Mouse (Mus musculus): ENCODE measurements around the gene Wdcp.
A peak's percentile ranks its signal among the peaks of the same experiment; 100 is the strongest.
"Not testable (repeated sequence)": the region's sequence is repeated elsewhere in the genome, so short reads cannot be mapped to it uniquely, and the experiment has no call there.

The Wdcp gene

DNA sequence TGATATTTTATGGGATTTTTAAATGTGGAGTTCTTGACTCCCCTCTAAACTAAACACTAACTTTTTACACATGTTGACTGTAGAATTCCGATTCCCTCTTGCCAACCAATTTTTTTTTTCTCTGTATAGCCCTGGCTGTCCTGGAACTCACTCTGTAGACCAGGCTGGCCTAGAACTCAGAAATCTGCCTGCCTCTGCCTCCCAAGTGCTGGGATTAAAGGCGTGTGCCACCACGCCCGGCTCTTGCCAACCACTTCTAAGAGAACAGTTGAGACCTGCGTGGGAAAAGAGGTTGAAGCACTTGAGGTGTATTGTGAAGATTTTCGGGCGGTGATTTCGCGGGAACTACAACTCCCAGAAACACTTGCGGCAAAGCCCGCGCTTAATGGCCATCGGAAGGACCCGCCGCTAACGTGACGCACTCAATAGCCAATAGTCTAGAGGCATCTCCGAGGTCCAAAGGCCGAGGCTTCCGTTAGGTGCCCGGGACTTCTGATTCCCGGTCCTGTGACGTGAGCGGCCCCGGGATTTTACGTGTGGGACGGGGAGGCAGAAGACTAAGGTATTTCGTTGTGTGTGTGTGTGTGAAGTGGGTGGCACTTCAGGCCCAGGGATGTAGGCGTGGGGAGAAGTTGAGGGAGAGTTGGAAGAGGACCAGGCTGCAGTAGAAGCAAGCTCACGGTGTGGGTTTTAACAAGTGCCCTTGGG is at the start of gene Wdcp:
Gene Wdcp, plus strand, starts transcription at position 414 of the 708 bp plus-strand sequence.
- DNase-seq (ENCODE audit: low spot score), result peak; percentile 79

DNA sequence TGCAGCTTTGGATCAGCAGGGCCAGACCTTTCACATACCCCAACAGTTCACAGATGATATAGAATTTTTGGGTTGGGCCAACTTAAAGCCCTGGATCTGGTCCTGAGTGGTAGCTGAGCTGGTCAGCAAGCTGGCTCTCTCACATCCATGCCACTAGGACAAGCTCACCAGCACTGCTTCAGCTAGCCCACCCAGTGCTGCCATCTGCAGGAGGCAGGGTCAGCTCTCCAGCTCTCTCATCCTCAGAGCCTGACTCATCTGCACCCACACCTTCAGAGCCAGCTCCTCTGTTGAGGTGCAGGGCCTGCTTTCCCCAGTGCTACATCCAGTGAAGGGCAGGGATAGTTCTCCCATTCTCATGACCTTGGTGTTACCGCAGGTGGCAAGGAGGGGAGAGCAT is 49.4 kb upstream of the Wdcp start:
- DNase-seq (ENCODE audit: low spot score), result no peak

- DNase-seq (ENCODE audit: low spot score), result not testable (repeated sequence)
Measured at GRCm38 (mm10) chr12:4797471-4797870, 45.6 kb upstream of the Wdcp start.

DNA sequence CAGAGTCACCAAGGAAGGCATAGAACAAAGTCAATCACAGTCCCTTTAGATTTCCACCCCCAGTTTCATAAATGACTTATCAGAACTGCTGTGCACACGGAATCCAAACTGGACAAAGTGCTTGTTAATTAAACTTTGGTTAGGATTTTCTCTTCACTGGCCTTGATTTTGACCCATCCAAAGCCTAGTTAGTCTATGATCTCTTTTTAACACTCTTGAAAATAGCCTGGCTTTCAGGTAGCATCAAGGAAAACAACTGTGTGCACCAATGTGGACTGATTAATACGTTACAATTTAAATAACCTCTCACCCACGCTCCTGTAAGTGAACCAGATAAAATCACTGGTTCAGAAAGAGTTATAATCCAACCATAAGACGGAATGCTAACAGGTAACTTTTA is 32.1 kb upstream of the Wdcp start:
- no peak for DNase-seq (ENCODE audit: low spot score)

- DNase-seq (ENCODE audit: low spot score), result no peak
Measured at GRCm38 (mm10) chr12:4811705-4812104, 31.4 kb upstream of the Wdcp start.

- no peak for DNase-seq (ENCODE audit: low spot score)
Measured at GRCm38 (mm10) chr12:4813636-4814035, 29.5 kb upstream of the Wdcp start.

DNA sequence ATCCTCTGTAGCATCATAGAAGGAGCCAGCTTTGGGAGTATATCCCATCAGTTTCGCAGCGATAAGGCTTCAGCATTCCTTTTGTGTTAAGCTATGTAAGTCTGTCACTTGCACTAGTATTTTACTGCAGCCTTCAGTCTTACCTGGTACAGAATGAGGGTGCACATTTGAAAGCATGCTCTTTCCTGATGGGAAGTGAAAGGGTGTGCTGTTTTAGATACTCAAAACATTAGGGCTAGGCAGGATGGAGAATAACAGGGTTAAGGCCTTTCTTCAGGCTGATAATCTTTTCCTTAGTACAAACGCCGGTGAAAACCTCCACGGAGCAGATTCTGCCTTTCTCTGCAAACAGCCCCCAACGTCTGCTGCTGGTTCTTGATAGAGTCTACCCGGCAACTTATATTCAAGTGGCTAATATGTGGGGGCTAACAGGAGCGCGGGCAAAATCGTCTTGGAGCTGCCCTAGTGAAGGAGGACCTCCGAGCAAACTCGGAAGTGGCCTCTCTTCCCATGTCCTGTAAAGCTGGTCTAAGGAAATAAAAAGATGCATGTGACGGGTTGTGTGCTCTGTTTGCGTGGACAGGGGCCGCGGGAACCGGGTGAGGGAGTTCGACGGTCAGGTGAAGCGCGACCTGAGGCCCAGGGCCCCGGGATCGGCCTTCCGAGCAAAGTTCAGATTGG is 26.3 kb upstream of the Wdcp start:
- DNase-seq (ENCODE audit: low spot score), result no peak

GRCm38 (mm10) chr12:4817361-4818101 is 25.6 kb upstream of the Wdcp start, which contains the start of gene Sf3b6:
Gene Sf3b6 (plus strand): TSS chr12:4817544.
- peak; percentile 99 for DNase-seq (ENCODE audit: low spot score)

GRCm38 (mm10) chr12:4827256-4827655 is 15.8 kb upstream of the Wdcp start:
- DNase-seq (ENCODE audit: low spot score), result no peak

GRCm38 (mm10) chr12:4836959-4837358 is 6.1 kb upstream of the Wdcp start:
- no peak for DNase-seq (ENCODE audit: low spot score)

DNA sequence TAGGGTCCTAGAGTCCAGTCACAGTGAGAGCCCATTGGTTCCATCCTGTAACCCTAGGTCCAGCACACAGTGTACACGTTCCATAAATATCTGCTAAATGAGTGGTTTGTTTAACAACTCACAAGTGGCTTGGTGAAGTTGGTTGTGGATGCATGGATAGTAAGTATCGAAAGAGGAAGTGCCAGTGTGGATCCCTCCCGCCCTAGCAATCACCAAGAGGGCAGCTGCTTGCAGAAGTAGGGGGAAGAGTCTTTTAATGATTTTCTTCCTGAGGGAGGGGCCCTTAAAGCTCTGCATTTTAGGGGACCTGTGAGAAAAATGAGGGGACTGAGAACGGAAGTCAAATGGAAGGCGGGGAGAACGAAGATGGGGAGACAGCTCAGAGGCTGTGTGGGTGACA is 3.1 kb upstream of the Wdcp start:
- no peak for DNase-seq (ENCODE audit: low spot score)

DNA sequence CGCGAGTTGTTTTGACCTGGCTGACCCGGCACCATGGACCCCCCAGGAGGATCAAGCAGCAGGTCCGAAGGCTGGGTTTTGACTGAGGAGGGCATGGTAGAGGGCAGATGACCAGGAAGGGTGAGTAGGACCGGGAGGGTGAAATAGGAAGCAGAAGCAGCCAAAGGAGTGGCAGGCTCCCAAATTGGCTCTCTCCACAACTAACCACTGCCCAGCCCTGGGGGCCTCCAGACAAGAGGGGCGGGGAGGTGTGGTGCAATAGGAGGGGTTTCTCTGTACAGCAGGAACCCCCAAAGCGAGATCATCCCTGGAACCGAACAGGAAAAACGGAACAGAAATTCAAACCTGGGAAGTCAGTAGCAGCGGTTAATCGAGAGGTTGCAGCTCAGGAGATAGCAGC is 2.4 kb upstream of the Wdcp start:
- no peak for DNase-seq (ENCODE audit: low spot score)

GRCm38 (mm10) chr12:4841392-4841887 is 1.7 kb upstream of the Wdcp start, which contains the start of gene Fkbp1b:
Gene Fkbp1b (minus strand): TSS chr12:4841591.
- peak; percentile 25 for DNase-seq (ENCODE audit: low spot score)

- no peak for DNase-seq (ENCODE audit: low spot score)
Measured at GRCm38 (mm10) chr12:4842456-4842855, 647 bp upstream of the Wdcp start.

DNA sequence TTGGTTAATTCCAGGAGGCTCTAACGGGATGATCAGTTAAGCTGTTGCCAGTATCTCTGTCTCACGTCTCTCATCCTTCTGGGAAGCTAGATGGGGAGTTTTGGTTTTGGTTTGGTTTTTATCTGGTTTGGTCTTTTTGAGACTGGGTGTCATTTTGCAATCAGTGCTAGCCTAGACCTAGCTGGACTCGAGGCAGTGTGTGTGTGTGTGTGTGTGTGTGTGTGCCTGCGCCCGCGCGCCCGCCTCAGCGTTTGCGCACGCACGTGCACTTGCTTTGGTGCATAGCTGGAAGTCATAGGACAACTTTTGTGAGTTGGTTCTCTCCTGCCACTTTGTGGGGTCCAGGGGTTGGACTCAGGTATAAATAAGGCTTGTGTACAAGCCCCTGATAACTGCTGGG is 638 bp downstream of the Wdcp start:
- peak; percentile 17 for DNase-seq (ENCODE audit: low spot score)

- no peak for DNase-seq (ENCODE audit: low spot score)
Measured at GRCm38 (mm10) chr12:4856160-4856559, 13.1 kb downstream of the Wdcp start.

DNA sequence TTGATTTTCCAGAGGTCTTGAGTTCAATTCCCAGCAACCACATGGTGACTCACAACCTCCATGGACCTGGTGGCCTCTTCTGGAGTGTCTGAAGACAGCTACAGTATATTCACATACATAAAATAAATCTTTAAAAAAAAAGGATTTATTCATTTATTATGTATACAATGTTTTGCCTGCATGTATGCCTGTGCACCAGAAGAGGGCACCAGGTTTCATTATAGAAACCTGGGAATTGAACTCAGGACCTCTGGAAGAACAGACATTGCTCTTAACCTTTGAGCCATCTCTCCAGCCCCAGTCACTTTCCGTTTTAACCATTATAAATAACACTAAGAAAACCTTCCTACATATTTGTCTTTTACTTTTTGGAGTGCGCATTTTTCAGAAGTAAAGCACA is 13.7 kb downstream of the Wdcp start:
- DNase-seq (ENCODE audit: low spot score), result no peak

- DNase-seq (ENCODE audit: low spot score), result no peak
Measured at GRCm38 (mm10) chr12:4859241-4859914, 16.3 kb downstream of the Wdcp start.

GRCm38 (mm10) chr12:4862672-4863071 is 19.6 kb downstream of the Wdcp start:
- DNase-seq (ENCODE audit: low spot score), result no peak

DNA sequence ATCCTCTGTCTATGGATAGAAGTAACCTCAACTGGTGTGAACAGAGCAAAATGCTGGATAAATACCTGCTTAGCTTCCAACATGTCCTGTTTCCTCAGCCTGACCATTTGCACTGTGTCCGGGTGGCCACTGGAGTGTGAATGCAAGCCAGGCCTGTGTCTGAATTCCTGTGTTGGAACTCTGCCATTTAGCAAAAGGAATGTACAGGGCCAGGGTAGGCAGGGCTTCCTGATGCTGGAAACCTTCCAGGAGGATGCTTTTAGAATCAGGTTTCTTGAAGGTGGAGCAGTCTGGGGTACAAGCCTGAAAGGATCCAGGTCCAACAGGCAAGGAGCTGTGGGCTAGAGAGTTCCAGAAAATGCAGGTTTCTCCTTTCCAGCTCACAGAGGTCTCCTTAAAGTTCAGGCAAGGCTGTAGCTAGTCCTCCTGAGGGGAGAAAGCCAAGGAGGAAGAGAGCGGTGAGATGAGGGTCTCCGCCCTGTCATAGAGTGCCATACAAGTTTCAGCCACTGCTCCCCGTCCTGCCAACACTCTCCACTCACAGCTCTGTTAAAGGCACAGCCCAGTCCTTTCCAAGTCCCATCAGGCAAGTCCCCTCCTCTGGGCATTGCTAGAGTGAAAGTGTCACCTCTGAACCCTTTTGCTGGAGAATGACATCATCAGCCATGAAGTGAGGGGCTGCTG is 20.7 kb downstream of the Wdcp start:
- DNase-seq (ENCODE audit: low spot score), result no peak

DNA sequence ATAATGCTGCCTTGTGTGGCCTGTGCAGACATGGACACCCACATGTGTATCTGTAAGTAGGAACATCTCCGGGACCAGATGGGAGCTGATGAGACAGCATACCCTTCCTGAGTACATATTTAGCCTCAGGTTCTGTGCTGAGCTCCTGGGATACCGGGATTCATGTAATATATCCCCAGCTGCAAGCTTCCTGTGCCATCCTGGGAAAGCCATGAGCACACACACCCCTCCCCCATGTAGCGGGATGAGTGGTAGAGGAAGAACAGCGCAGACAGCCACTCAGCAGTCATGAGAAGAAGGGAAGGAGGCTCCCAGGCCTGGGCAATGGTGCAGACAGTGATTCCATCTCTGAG is 21.2 kb downstream of the Wdcp start:
- DNase-seq (ENCODE audit: low spot score), result no peak

- DNase-seq (ENCODE audit: low spot score), result no peak
Measured at GRCm38 (mm10) chr12:4868924-4869323, 25.8 kb downstream of the Wdcp start.
